Mouse (Mus musculus) thymus, postnatal 4 days (tissue): ENCODE results near the gene 1110051M20Rik.

Source experiments
- DNase-seq: peaks from one replicate; pipeline ENCODE4 v3.0.0; 2021

1110051M20Rik gene

GRCm38 (mm10) chr2:91299156-91299555, 145.3 kb downstream of the 1110051M20Rik start:
- DNase-seq = no peak

GRCm38 (mm10) chr2:91295895-91296294, 148.6 kb downstream of the 1110051M20Rik start:
- DNase-seq = no peak

- DNase-seq = no peak
These were observed 150.3 kb downstream of the 1110051M20Rik start for GRCm38 (mm10) chr2:91294226-91294625.

- DNase-seq = no peak
These were observed 153.1 kb downstream of the 1110051M20Rik start for GRCm38 (mm10) chr2:91291197-91292007.

GRCm38 (mm10) chr2:91287563-91287962, 156.9 kb downstream of the 1110051M20Rik start:
- no peak for DNase-seq

GRCm38 (mm10) chr2:91285885-91286505, 158.5 kb downstream of the 1110051M20Rik start:
- DNase-seq = peak; percentile 87

GRCm38 (mm10) chr2:91284375-91285199, 159.9 kb downstream of the 1110051M20Rik start:
- no peak for DNase-seq

- DNase-seq = no peak
These were observed 160.5 kb downstream of the 1110051M20Rik start for GRCm38 (mm10) chr2:91283972-91284371.

- peak; percentile 7 for DNase-seq
These were observed 163.1 kb downstream of the 1110051M20Rik start for GRCm38 (mm10) chr2:91281366-91281765.

- no peak for DNase-seq
These were observed 165.1 kb downstream of the 1110051M20Rik start for GRCm38 (mm10) chr2:91279372-91279755.

GRCm38 (mm10) chr2:91278749-91279371, 165.6 kb downstream of the 1110051M20Rik start:
- peak; percentile 69 for DNase-seq

GRCm38 (mm10) chr2:91269687-91270133, 174.8 kb downstream of the 1110051M20Rik start:
- DNase-seq = no peak

GRCm38 (mm10) chr2:91268706-91269105, 175.8 kb downstream of the 1110051M20Rik start:
- no peak for DNase-seq

- no peak for DNase-seq
These were observed 176.5 kb downstream of the 1110051M20Rik start for GRCm38 (mm10) chr2:91268042-91268441.

- DNase-seq = peak; percentile 93
These were observed 179.5 kb downstream of the 1110051M20Rik start, which contains the start of gene Arfgap2 for GRCm38 (mm10) chr2:91264711-91265681. TSS of gene Arfgap2 (plus strand) at chr2:91264974.

GRCm38 (mm10) chr2:91263692-91264660, 180.5 kb downstream of the 1110051M20Rik start:
- no peak for DNase-seq

GRCm38 (mm10) chr2:91259493-91259892, 185.0 kb downstream of the 1110051M20Rik start:
- no peak for DNase-seq

GRCm38 (mm10) chr2:91258830-91259229, 185.7 kb downstream of the 1110051M20Rik start:
- no peak for DNase-seq

GRCm38 (mm10) chr2:91258054-91258453, 186.4 kb downstream of the 1110051M20Rik start:
- DNase-seq = no peak
